Mouse (Mus musculus) CH12.LX (cell line): ENCODE results near the gene Nsmf. TPM values are rescaled to one million over a fixed set of nuclear protein-coding genes. Genes with fewer than 3 reads are reported as not detected.

ENCODE experiments used
- DNase-seq: peaks from one replicate; pipeline ENCODE4 v3.0.0-alpha.2; 2013; ENCODE audit errors: extremely low read depth
- H3K27ac ChIP-seq: 2 replicates; pipeline ENCODE4 v1.5.1; 2012; ENCODE audit warnings: low read depth, mild to moderate bottlenecking, control low read depth, moderate library complexity; ENCODE audit not compliant: insufficient read depth
- H3K27me3 ChIP-seq: replicated peaks from 2 replicates; pipeline ENCODE3; 2012; ENCODE audit warnings: inconsistent platforms
- H3K36me3 ChIP-seq, 2 experiments: replicated peaks in 1 of 2; 2 replicates each; pipeline versions ENCODE3 to v1.6.1; 2012; ENCODE audit warnings: inconsistent platforms in 1 of 2, low read length in 1 of 2, mild to moderate bottlenecking in 1 of 2, mixed read lengths in 1 of 2, moderate library complexity in 1 of 2; ENCODE audit not compliant: control insufficient read depth in 1 of 2, insufficient read depth in 1 of 2
- H3K4me1 ChIP-seq, 2 experiments: 2 replicates each; pipeline ENCODE4 v1.6.1; 2012; ENCODE audit warnings: inconsistent platforms in 1 of 2, moderate library complexity in 1 of 2; ENCODE audit not compliant: insufficient read depth in 2 of 2, control insufficient read depth in 1 of 2
- H3K4me2 ChIP-seq: 2 replicates; pipeline ENCODE4 v1.6.1; 2012; ENCODE audit warnings: low read depth, mild to moderate bottlenecking, control low read depth; ENCODE audit not compliant: poor library complexity, insufficient read depth, severe bottlenecking
- H3K4me3 ChIP-seq, 3 experiments: fragments of 150-350 bp in 1 of 3; sonication (generic) in 1 of 3; replicated peaks in 1 of 3; 2 replicates each; pipeline versions ENCODE3 to v1.5.1; 2011 to 2012; ENCODE audit warnings: low read depth in 2 of 3, low read length in 2 of 3, mild to moderate bottlenecking in 2 of 3, moderate library complexity in 2 of 3, control low read depth in 1 of 3, improper control_type of control experiment in 1 of 3, inconsistent platforms in 1 of 3, mixed read lengths in 1 of 3; ENCODE audit not compliant: poor library complexity in 1 of 3
- H3K79me2 ChIP-seq: replicated peaks from 2 replicates; pipeline ENCODE4 v1.6.1; 2012; ENCODE audit warnings: mild to moderate bottlenecking, moderate library complexity; ENCODE audit not compliant: control insufficient read depth, poor library complexity, insufficient read depth, severe bottlenecking; ENCODE audit errors: extremely low read depth
- H3K9ac ChIP-seq: 2 replicates; pipeline ENCODE4 v1.6.1; 2012; ENCODE audit warnings: low read depth, mild to moderate bottlenecking, control low read depth, moderate library complexity; ENCODE audit not compliant: insufficient read depth
- H3K9me3 ChIP-seq: replicated peaks from 2 replicates; pipeline ENCODE3; 2012; ENCODE audit warnings: low read length, inconsistent platforms, mixed read lengths
- CHD2 ChIP-seq: IDR thresholded peaks from 2 replicates; pipeline ENCODE4 v1.6.1; 2011; ENCODE audit warnings: low read length, improper control_type of control experiment
- E2F4 ChIP-seq: IDR thresholded peaks from 2 replicates; pipeline ENCODE4 v1.6.1; 2011; ENCODE audit warnings: low read depth, low read length, improper control_type of control experiment; ENCODE audit not compliant: insufficient replicate concordance
- GABPA ChIP-seq: IDR thresholded peaks from 2 replicates; pipeline ENCODE4 v1.6.1; 2012; ENCODE audit warnings: low read depth, low read length, improper control_type of control experiment, inconsistent platforms; ENCODE audit not compliant: insufficient replicate concordance
- HCFC1 ChIP-seq: IDR thresholded peaks from 2 replicates; pipeline ENCODE4 v1.6.1; 2012; ENCODE audit warnings: low read depth, mild to moderate bottlenecking, inconsistent platforms, low read length, improper control_type of control experiment
- IRF4 ChIP-seq: IDR thresholded peaks from 2 replicates; pipeline ENCODE4 v1.6.1; 2014; ENCODE audit warnings: low read depth, mild to moderate bottlenecking, inconsistent platforms, low read length, improper control_type of control experiment
- JUND ChIP-seq: conservative IDR thresholded peaks from 2 replicates; pipeline ENCODE4 v1.6.1; 2011; ENCODE audit warnings: low read depth, low read length, improper control_type of control experiment
- MAZ ChIP-seq: IDR thresholded peaks from 2 replicates; pipeline ENCODE4 v1.6.1; 2012; ENCODE audit warnings: low read depth, mild to moderate bottlenecking, inconsistent platforms, low read length, improper control_type of control experiment, moderate library complexity
- MXI1 ChIP-seq: IDR thresholded peaks from 2 replicates; pipeline ENCODE4 v1.6.1; 2011; ENCODE audit warnings: mild to moderate bottlenecking, low read depth, low read length, improper control_type of control experiment
- NELFE ChIP-seq: IDR thresholded peaks from 2 replicates; pipeline ENCODE4 v1.6.1; 2011; ENCODE audit warnings: low read depth, low read length, improper control_type of control experiment
- NRF1 ChIP-seq: IDR thresholded peaks from 2 replicates; pipeline ENCODE4 v1.6.1; 2014; ENCODE audit warnings: low read depth, mild to moderate bottlenecking, inconsistent platforms, low read length, improper control_type of control experiment, moderate library complexity
- POLR2A ChIP-seq: IDR thresholded peaks from 2 replicates; pipeline ENCODE4 v1.6.1; 2011; ENCODE audit warnings: low read depth, mild to moderate bottlenecking, improper control_type of control experiment, low read length
- POLR2AphosphoS2 ChIP-seq: IDR thresholded peaks from 2 replicates; pipeline ENCODE4 v1.6.1; 2011; ENCODE audit warnings: low read depth, low read length, improper control_type of control experiment
- RCOR1 ChIP-seq: conservative IDR thresholded peaks from 2 replicates; pipeline ENCODE4 v1.6.1; 2012; ENCODE audit warnings: low read depth, mild to moderate bottlenecking, inconsistent platforms, low read length, improper control_type of control experiment
- SMC3 ChIP-seq: IDR thresholded peaks from 2 replicates; pipeline ENCODE4 v1.6.1; 2011; ENCODE audit warnings: low read depth, low read length, improper control_type of control experiment
- TCF12 ChIP-seq: IDR thresholded peaks from 2 replicates; pipeline ENCODE4 v1.6.1; 2014; ENCODE audit warnings: low read depth, mild to moderate bottlenecking, inconsistent platforms, low read length, improper control_type of control experiment
- ZNF384 ChIP-seq: IDR thresholded peaks from 2 replicates; pipeline ENCODE4 v1.6.1; 2012; ENCODE audit warnings: low read depth, low read length, improper control_type of control experiment, inconsistent platforms
- dilution Hi-C: fragments of 300-500 bp; cut with MboI; formaldehyde crosslinking; loops from 2 replicates; pipeline ENCODE4 v1.14.3; 2020; ENCODE audit warnings: low sequenced_read_pairs; ENCODE audit not compliant: extremely low pct_unique_long_range_greater_than_20kb, extremely low pct_ligation_motif_present
- in situ Hi-C: fragments of 300-500 bp; cut with MboI; formaldehyde crosslinking; loops from 3 replicates; pipeline ENCODE4 v1.14.3; 2019; ENCODE audit warnings: low sequenced_read_pairs, low pct_ligation_motif_present, low pct_unique_long_range_greater_than_20kb, mixed read lengths
- polyA plus RNA-seq: library from polyadenylated mRNA; unstranded; fragments of >175 nt; gene quantifications from 2 replicates; pipeline ENCODE4 v1.2.1, GENCODE M21; 2012; ENCODE audit warnings: low read depth; ENCODE audit not compliant: insufficient read length
- total RNA-seq, 2 experiments: library from RNA; depleted of rRNA; stranded (reverse); fragments of 300-350 nt in 1 of 2; fragments of >200 nt in 1 of 2; gene quantifications; 2 replicates each; pipeline ENCODE4 v1.2.3; 2012 to 2014

Nsmf gene
- total and polyA plus RNA-seq, 3 experiments = 11.6 to 12.0 (median 11.7) TPM

DNA sequence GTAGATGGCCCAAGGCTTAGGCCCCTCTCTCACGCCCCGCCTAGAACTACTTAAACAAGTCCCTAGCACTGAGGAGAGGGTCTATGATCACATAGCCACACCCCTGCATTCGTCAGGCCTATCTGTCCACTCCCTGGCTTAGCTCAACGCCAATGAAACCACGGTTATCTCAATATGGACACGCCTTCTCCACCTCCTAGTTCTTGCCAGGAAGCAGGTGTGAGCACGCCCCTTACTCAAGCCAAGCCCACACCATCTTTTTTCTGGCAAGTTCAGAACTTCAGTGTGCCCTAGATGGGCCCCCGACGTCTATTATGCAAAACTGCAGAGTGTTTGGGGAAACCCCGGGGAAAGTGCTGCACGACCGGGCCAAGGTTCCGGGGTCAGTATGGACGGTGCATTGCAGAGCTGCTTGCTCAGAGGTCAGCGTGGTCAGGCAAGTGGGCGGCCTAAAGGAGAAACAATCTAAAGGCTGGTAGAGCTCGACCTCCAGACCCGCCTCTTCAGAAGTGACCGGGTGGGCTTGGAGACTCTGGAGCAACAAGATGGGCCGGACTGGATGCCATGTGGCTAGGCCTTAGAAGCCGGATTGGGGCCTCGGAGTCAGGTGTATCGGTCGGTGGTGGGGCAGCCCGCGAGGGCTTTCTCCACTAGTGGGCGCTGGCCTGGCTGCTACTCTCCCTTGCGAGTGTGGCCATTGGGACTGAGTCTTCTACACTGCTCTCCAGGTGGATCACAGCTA, 41.1 kb downstream of the Nsmf start, which contains the start of gene Noxa1 (continued):
- TF ChIP-seq SMC3 (peak; percentile 56), POLR2AphosphoS2 (peak; percentile 74; the same call in 1 of the 2 replicates), NELFE (peak; percentile 84), HCFC1 (0 out of 2 replicates have a peak, but pooled peaks have one; percentile 53), MAZ (0 out of 2 replicates have a peak, but pooled peaks have one; percentile 15), NRF1 (no peak), MXI1 (peak; percentile 75; the same call in 1 of the 2 replicates), GABPA (no peak), JUND (0 out of 2 replicates have a peak, but pooled peaks have one; percentile 11), IRF4 (no peak)
- TF ChIP-seq, all 38 proteins: peak for 25

DNA sequence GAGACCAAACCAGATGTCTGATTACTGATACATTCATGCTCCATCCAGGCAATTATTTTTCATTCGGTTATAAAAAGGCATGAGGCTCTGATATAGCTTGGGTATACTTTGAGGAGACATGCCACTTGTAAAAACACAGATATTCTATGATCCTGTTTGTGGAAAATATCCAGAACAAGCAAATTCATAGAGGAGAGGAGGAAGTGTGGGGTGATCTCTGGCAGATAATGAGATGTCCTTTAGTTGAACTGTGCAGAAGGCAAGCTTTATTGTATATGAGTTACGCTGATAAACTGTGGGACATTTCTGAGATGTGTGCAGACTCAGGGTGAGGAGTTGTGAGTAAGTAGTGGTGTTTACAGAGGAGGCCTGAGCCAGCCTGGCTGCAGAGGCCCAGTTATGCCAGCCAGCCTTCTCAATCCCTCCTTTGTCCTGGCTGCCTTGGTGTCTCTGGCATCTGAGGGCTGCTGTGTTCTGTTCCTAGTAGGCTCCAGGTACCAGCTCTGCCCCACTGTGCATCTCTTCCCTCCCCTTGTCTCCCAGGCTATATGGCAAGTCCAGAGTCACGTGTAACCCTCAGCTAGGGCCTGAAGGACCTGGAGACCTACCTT, 44.0 kb downstream of the Nsmf start:
- H3K4me1 ChIP-seq = peaks cover 9 to 44% of the 10 kb centered on the region in 2 experiments
- DNase-seq = no peak
- peaks cover 0 to 6% of the 10 kb centered on the region in 2 experiments for H3K36me3 ChIP-seq
- TF ChIP-seq CHD2 (no peak), IRF4 (no peak), ZNF384 (no peak), POLR2A (no peak), E2F4 (no peak), TCF12 (no peak), GABPA (no peak), RCOR1 (no peak)
- TF ChIP-seq, all 38 proteins: peak for 0
- Histone ChIP-seq H3K27me3 (no peaks in the 10 kb centered on the region), H3K27ac (no peak overlapping the region), H3K9ac (no peak overlapping the region), H3K79me2 (no peaks in the 10 kb centered on the region), H3K4me2 (no peak overlapping the region), H3K9me3 (no peaks in the 10 kb centered on the region), H3K4me3 (no peak overlapping the region)
- in situ Hi-C loops = loop anchor here (5.0 kb wide), 1 partner anchor 64 kb away; no protein-coding TSS in a partner anchor
- dilution Hi-C loops = no loop called here
